Mouse (Mus musculus) T-helper 1 cell (primary cell): ENCODE results near the gene Wwox.

Experiments
- in situ Hi-C: fragments of 300-600 bp; cut with MboI, MseI; formaldehyde crosslinking; loops from one replicate; pipeline ENCODE4 v1.15.1; 2025; ENCODE audit warnings: high pct_unique_total_duplicates

Wwox gene

DNA sequence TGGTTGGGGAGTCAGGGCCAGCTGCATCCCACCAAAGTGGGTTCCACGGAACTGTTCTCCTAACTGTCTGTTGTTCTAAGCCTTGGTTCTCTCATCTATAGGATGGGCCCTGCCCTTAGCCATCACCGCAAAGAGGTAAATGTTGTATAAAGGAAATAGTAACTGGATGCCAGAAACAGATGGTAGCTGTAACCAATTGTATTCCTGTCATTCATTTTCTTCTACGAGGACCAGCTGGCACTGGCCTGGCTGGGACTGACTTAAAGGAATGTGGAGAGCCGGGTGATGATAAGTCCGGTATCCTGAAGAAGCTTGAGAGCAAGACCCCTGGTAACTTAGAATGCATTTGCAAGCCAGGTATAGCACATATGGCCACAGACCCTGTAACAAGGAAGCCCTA, 451.0 kb downstream of the Wwox start:
- in situ Hi-C loops: no loop called here

DNA sequence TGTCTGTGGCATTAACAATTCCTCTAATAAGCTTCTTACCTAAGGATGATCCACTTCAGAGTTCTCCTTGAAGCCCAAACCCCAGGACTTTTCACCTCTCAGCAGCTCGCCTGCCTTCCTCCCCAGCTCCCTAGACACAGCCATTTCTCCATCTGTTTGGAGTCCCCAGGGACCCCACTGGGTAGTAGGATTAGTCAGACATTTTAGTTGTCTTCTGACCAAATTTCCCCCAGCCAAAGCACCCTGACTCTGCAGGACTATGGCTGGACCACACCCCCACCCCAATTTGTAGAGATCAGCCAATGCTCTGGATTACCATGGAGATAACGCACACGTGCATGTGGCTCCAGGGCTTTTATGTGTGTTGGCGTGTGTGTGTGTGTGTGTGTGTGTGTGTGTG, 451.8 kb downstream of the Wwox start:
- in situ Hi-C loops: no loop called here

DNA sequence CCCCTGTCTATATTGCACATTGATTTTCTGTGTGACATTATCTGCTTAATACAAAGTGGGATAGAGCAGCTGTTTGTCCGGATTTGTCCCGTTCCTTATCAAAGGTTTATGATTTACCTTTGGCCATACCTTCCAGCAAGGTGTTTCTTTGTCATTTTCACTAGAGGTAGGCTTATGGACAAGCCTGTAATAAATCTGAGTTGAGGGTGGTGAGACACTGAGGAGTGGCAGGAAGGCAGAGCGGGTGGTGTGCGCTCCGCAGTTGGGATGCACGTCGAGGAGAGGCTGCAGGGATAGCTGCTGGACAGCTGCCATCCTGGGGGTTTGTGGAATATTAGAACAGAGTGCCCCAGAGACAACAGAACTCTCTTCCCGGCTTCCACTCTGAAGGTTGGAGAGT, 458.0 kb downstream of the Wwox start:
- in situ Hi-C loops: no loop called here

DNA sequence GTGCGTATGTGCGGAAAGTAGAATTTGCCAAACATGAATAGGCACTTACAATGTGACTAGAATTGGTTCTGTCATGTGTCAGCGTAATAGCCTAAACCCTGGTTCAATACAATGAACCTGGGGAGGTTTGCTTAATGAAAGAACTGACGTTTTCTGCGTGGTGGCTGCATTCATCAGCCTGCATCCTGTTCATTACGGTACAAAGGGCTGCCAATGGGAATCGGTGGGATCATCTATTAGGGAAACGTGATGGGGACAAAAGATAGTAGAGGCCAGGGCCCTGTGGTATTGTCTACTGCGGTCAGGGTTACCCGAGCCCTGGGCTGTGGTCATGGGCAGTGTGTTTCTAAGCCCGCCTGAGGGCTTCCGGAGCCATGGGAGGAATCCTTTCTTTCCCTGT, 459.7 kb downstream of the Wwox start:
- in situ Hi-C loops: no loop called here

DNA sequence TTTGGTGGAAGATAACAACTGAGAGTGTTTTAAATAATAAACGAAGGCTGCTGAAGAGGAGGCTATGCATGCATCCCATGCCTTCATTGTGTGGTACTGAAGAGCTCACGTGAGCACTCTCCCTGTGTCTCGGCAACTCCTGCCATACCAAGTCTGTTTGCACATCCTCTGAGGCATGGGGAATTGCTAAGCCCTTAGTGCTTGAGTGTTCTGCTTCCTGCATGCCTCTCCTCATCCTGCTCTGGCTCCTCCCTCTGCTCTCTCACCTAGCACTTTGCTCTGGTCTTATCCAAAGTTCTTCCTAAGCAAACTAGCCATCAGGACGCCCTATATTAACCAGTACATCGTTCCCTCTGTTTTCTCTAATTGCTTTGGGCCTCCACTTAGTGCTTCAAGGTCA, 463.1 kb downstream of the Wwox start:
- in situ Hi-C loops: no loop called here

DNA sequence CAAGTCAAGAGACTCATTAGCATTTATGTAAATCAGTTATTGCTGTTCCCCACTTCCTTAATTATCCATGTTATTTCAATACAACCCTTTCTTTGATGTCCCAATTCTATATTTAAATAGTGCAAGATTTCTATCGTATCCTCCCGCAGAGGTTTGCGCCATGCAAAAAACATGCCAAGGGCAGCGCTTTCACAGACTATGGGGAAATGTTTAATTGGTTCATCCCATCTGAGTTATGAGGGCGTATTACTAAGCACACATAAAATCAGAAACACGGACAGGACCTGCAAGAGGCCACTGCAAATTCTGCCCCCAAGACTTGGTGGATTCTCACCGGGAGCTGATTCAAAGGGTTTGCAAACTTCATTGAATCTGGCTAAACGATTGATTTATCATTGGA, 468.6 kb downstream of the Wwox start:
- in situ Hi-C loops: no loop called here

GRCm38 (mm10) chr8:114908589-114908988, 469.1 kb downstream of the Wwox start:
- in situ Hi-C loops: no loop called here

DNA sequence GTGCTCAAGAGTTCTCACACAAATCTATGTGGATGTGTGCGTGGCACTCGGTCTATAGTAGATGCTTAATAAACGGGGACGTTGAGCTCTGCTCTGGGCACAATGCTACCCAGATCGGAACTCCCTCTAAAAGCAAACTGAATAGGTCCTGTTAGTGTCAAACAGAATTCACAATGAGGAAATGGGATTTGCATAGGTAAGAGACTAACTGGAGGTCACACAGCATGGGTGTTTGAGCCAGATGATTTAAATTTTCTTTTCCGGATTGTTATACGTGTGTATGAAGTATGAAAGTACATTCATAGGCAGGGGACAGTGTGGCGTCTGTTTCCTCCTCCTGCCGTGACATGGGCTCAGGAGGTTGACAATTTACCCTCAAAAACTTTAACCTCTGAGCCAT, 469.7 kb downstream of the Wwox start:
- in situ Hi-C loops: no loop called here

DNA sequence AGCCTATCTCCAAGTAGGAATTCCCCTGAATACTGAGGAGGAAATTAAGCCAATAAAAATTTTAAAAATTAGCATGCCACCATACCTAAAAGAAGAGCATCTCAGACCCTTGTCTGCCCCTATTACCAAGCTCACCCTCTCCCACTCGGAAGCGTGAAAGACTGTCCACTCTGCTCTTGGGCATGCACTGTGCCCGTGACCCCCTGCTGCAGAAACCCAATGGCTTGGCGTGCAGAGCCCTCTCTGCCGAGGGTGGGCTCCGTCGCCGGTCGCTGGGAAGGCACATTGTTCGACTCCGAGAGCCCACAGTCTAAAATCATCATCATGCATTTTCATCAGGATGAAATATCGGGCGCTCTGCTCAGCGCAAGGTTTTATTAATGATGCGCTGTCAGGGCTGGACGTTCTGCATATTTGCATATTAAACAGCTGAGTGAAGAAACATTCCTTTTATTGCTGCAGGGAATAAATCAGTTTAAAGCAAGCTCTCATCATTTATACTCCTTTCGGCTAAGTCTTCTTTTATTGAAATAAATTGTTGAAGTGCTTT, 471.7 kb downstream of the Wwox start:
- in situ Hi-C loops: no loop called here

DNA sequence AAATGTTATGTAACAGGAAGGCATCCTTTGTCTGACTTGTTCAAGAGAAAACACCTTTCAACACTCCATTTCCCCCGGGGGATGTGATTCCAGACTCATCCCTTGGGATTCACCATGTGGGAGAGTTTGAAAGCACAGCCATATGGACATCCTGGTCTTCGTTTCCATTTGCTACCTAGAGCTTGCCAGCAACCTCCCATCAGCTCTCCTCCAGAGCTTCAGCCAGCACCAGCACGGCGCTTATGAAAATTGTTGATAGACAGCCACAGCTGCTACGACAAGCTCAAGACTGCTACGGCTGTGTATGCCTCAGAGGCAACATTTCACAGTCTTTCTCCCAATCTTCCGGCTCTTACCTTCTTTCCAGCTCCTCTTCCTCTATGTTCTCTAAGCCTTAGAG, 484.2 kb downstream of the Wwox start:
- in situ Hi-C loops: no loop called here

DNA sequence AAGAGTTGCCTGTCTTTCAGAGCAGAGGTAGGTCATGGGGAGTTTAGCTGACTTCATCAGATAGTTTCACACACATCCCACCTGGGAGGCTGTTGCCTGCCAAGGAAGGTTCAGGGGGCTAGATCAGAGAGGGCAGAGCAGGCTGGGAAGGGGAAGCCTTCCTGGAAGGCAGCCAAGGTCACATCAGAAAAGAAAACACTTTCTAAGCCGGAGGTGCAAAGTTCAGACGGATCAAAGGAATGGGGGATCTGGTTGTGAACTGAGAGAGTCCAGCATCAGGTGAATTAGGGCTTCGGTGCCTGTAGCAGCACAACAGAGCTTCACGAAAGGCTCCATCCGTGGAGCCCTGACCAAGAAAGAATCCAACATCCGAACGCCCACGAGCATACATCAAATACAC, 488.0 kb downstream of the Wwox start:
- in situ Hi-C loops: no loop called here

- in situ Hi-C loops: no loop called here
These were observed 488.5 kb downstream of the Wwox start for GRCm38 (mm10) chr8:114927917-114928316.

GRCm38 (mm10) chr8:114929597-114929996, 490.1 kb downstream of the Wwox start:
- in situ Hi-C loops: no loop called here

DNA sequence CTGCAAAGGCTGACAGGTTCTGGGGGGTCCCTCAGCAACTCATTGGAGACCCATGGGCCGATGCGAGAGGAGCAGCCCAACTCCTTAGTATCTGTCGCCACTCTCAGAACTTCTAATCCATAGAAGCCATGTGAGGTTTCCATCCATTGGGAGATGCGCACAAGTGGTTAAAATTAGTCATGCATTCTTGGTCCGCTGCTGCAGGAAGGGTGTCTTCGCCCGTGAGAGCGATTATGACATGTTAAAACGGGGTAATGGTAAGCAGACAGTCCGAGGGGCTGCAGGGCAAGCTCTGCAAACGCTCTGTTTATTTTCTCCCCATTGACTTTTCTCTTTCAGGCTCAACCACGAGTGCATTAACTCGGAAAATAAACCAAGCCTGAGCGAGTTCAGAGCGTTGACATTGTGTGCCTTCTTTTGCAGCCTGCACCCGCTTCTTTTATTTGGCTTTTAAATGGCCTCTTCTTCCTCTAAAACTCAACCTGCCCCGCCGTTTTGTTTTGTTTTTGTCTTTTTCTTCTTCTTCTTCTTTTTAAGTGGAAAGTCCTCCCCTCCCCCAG, 492.7 kb downstream of the Wwox start:
- in situ Hi-C loops: no loop called here

DNA sequence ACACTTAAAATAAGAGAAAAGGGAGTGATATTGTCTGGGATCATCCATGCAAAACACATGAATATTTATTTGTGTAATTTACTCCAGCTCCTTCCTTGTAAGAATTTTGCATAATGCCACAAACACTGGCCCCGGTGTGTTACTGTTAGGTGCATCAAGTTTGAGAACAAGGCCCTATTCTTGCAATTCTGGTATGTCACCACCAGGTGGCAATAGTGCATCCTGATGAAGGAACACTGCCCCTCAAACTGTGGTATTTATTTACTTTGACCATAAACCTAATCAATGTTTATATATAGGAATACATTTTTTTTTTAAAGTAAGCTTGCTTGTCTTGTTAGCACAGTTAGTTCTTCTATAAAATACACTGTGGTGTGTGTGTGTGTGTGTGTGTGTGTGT, 493.8 kb downstream of the Wwox start:
- in situ Hi-C loops: no loop called here

DNA sequence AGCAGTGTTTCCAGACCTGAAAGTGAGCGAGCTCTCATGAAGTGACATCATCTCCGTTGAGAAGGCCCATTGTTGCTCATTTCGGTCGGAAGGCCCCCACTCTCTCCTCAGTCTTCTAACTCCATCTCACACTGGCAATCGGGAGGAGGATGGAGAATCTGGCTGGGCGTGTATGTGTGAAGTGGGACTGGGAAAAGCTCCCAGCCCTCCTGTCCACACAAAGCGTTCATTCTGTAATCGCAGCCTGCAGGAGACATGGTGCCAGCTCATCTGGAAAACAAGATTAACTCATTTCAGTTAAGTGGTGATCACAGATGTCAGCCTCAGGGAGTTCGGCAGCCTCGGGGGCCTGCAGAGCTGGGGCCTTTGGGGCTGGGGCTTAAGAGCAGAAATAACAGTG, 497.4 kb downstream of the Wwox start:
- in situ Hi-C loops: no loop called here

DNA sequence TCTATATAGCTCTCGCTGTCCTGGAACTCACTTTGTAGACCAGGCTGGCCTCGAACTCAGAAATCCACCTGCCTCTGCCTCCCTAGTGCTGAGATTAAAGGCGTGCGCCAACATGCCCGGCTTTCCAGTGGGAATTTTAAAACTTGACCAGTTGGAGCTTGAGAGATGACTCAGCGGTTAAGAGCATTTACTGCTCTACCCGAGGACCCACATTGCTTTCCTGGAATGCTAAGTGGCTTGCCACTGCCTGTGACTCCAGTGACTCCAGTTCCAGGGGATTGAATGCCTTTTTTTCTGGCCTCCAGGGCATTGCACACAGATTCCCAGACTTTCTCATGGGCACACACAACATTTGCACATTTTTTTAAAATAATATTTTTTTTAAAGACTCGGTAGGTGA, 499.9 kb downstream of the Wwox start:
- in situ Hi-C loops: no loop called here

- in situ Hi-C loops: no loop called here
These were observed 501.6 kb downstream of the Wwox start for GRCm38 (mm10) chr8:114941096-114941495.

- in situ Hi-C loops: no loop called here
These were observed 502.2 kb downstream of the Wwox start for GRCm38 (mm10) chr8:114941644-114942043.

GRCm38 (mm10) chr8:114947921-114948320, 508.5 kb downstream of the Wwox start:
- in situ Hi-C loops: no loop called here

GRCm38 (mm10) chr8:114956377-114957168, 517.1 kb downstream of the Wwox start:
- in situ Hi-C loops: no loop called here

DNA sequence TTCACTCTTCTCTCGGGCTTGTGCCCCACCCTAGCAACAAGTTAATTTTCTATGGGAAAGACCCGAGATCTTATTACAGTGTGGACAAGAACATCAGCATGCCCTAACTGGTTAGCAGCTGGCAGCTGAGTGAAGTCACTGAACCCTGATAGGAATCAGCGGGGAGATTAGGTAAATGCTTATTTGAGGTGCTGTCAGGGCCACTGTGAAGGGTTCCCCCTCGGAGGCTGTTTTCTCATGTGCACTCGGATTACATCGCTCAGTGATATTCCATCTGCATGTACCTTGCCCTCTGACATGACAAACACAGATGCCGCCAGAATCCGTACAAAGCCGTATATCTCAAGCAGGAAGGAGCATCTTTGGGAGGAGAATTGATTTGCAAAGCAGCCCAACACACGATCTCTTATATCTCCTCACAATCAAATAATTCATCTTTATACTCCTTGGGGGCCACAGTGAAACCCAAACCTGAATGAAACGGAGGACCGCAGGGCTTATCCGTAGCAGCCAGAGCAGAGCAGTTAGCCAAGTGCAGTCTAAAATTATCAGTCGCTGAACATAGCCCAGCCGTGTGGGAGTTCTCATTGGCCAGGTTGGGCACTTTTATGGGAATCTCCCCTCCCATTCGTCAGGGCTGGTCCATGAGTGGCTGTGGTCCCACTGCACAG, 519.1 kb downstream of the Wwox start:
- in situ Hi-C loops: no loop called here

DNA sequence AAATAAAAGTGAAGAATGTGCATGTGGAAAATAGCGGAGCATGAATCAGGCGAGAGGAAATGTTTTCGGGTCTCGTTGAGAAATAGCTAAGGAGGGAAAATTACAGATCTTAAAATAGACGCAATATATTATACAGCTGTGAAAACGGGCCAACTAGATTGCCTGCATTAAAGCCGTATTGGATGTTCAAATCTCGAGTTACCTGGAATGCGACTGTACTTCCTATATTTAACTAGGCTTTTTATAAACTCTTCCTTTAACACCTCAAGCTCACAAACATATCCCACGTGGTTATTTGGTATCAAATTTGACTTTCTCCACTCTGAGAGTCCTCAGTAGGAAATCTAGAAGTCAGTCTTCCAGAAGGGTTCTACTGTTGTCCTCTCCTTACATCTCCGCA, 520.0 kb downstream of the Wwox start:
- in situ Hi-C loops: no loop called here
